Mouse (Mus musculus): ENCODE data around the gene Ncor2. TPM values are rescaled to one million over a fixed set of nuclear protein-coding genes. Genes with fewer than 3 reads are reported as not detected.
A peak's percentile ranks its signal among the peaks of the same experiment; 100 is the strongest.

Gene Ncor2
- 75.8 and 98.4 TPM in 2 replicates for polyA plus RNA-seq (2012; rRNA removed)

GRCm38 (mm10) chr5:125179007-125179734 lies at the start of gene Ncor2:
TSS of gene Ncor2 (minus strand) at chr5:125179219.
- H3K4me1 ChIP-seq (replicated peaks; ENCODE audit: control insufficient read depth, insufficient read depth, low read length): peaks cover 35% of the 10 kb centered on the region
- TF ChIP-seq POLR2A (IDR thresholded peaks at IDR 0.05; ENCODE audit: control insufficient read depth, extremely low read depth, insufficient read depth, low read length, poor library complexity) (peak; percentile 72), CTCF (IDR thresholded peaks at IDR 0.05; ENCODE audit: borderline replicate concordance, control insufficient read depth, extremely low read depth, insufficient read depth, low read length, poor library complexity) (no peak)
- WGBS: 2% methylated on average over 86 of the region's 87 CpGs
- 0 out of 2 replicates have a peak within 1 kb of the TSS, but pooled peaks have one; percentile 5 for H3K27ac ChIP-seq (ENCODE audit: control insufficient read depth, insufficient read depth, low read length)
- H3K27me3 ChIP-seq (ENCODE audit: control insufficient read depth, insufficient read depth, low read length): no peaks in the 10 kb centered on the region
- peak within 1 kb of the TSS; percentile 86 for H3K4me3 ChIP-seq (ENCODE audit: control insufficient read depth, insufficient read depth, low read length)
- H3K36me3 ChIP-seq (ENCODE audit: control insufficient read depth, insufficient read depth, low read length): no peaks in the 10 kb centered on the region
- peak; percentile 75 for DNase-seq

GRCm38 (mm10) chr5:125227699-125228098 lies 48.7 kb upstream of the Ncor2 start:
- H3K27me3 ChIP-seq (ENCODE audit: control insufficient read depth, insufficient read depth, low read length): no peaks in the 10 kb centered on the region
- no peak overlapping the region for H3K27ac ChIP-seq (ENCODE audit: control insufficient read depth, insufficient read depth, low read length)
- no peak for DNase-seq
- H3K36me3 ChIP-seq (ENCODE audit: control insufficient read depth, insufficient read depth, low read length): no peaks in the 10 kb centered on the region
- H3K4me1 ChIP-seq (replicated peaks; ENCODE audit: control insufficient read depth, insufficient read depth, low read length): no peaks in the 10 kb centered on the region
- WGBS: over 99% methylated on average over 4 of the region's 4 CpGs
- no peak for TF ChIP-seq CTCF (IDR thresholded peaks at IDR 0.05; ENCODE audit: borderline replicate concordance, control insufficient read depth, extremely low read depth, insufficient read depth, low read length, poor library complexity)
- no peak for TF ChIP-seq POLR2A (IDR thresholded peaks at IDR 0.05; ENCODE audit: control insufficient read depth, extremely low read depth, insufficient read depth, low read length, poor library complexity)
- no peak overlapping the region for H3K4me3 ChIP-seq (ENCODE audit: control insufficient read depth, insufficient read depth, low read length)

GRCm38 (mm10) chr5:125226229-125226634 lies 47.2 kb upstream of the Ncor2 start:
- no peak overlapping the region for H3K27ac ChIP-seq (ENCODE audit: control insufficient read depth, insufficient read depth, low read length)
- no peaks in the 10 kb centered on the region for H3K4me1 ChIP-seq (replicated peaks; ENCODE audit: control insufficient read depth, insufficient read depth, low read length)
- 53% methylated on average over 12 of the region's 12 CpGs for WGBS
- H3K36me3 ChIP-seq (ENCODE audit: control insufficient read depth, insufficient read depth, low read length): no peaks in the 10 kb centered on the region
- H3K27me3 ChIP-seq (ENCODE audit: control insufficient read depth, insufficient read depth, low read length): no peaks in the 10 kb centered on the region
- no peak for DNase-seq
- no peak overlapping the region for H3K4me3 ChIP-seq (ENCODE audit: control insufficient read depth, insufficient read depth, low read length)
- TF ChIP-seq POLR2A (IDR thresholded peaks at IDR 0.05; ENCODE audit: control insufficient read depth, extremely low read depth, insufficient read depth, low read length, poor library complexity) (no peak), CTCF (IDR thresholded peaks at IDR 0.05; ENCODE audit: borderline replicate concordance, control insufficient read depth, extremely low read depth, insufficient read depth, low read length, poor library complexity) (no peak)

- no peaks in the 10 kb centered on the region for H3K27me3 ChIP-seq (ENCODE audit: control insufficient read depth, insufficient read depth, low read length)
- 94% methylated on average over 3 of the region's 3 CpGs for WGBS
- no peak for DNase-seq
These were observed 45.9 kb upstream of the Ncor2 start for GRCm38 (mm10) chr5:125224925-125225324.

GRCm38 (mm10) chr5:125223961-125224360 lies 44.9 kb upstream of the Ncor2 start:
- H3K36me3 ChIP-seq (ENCODE audit: control insufficient read depth, insufficient read depth, low read length): no peaks in the 10 kb centered on the region
- H3K4me3 ChIP-seq (ENCODE audit: control insufficient read depth, insufficient read depth, low read length): no peak overlapping the region
- no peaks in the 10 kb centered on the region for H3K27me3 ChIP-seq (ENCODE audit: control insufficient read depth, insufficient read depth, low read length)
- no peaks in the 10 kb centered on the region for H3K4me1 ChIP-seq (replicated peaks; ENCODE audit: control insufficient read depth, insufficient read depth, low read length)
- DNase-seq: no peak
- H3K27ac ChIP-seq (ENCODE audit: control insufficient read depth, insufficient read depth, low read length): no peak overlapping the region
- no peak for TF ChIP-seq POLR2A (IDR thresholded peaks at IDR 0.05; ENCODE audit: control insufficient read depth, extremely low read depth, insufficient read depth, low read length, poor library complexity)
- no peak for TF ChIP-seq CTCF (IDR thresholded peaks at IDR 0.05; ENCODE audit: borderline replicate concordance, control insufficient read depth, extremely low read depth, insufficient read depth, low read length, poor library complexity)
- 78% methylated on average over 5 of the region's 5 CpGs for WGBS

More at GRCm38 (mm10) chr5:125224925-125225324, 45.9 kb upstream of the Ncor2 start:
- Histone ChIP-seq H3K36me3 (ENCODE audit: control insufficient read depth, insufficient read depth, low read length) (no peaks in the 10 kb centered on the region), H3K27ac (ENCODE audit: control insufficient read depth, insufficient read depth, low read length) (no peak overlapping the region), H3K4me1 (replicated peaks; ENCODE audit: control insufficient read depth, insufficient read depth, low read length) (no peaks in the 10 kb centered on the region), H3K4me3 (ENCODE audit: control insufficient read depth, insufficient read depth, low read length) (no peak overlapping the region)
- TF ChIP-seq CTCF (IDR thresholded peaks at IDR 0.05; ENCODE audit: borderline replicate concordance, control insufficient read depth, extremely low read depth, insufficient read depth, low read length, poor library complexity): no peak

GRCm38 (mm10) chr5:125222706-125223105 lies 43.7 kb upstream of the Ncor2 start:
- H3K4me3 ChIP-seq (ENCODE audit: control insufficient read depth, insufficient read depth, low read length): no peak overlapping the region
- H3K27me3 ChIP-seq (ENCODE audit: control insufficient read depth, insufficient read depth, low read length): no peaks in the 10 kb centered on the region
- WGBS: 63% methylated on average over 6 of the region's 6 CpGs
- no peaks in the 10 kb centered on the region for H3K4me1 ChIP-seq (replicated peaks; ENCODE audit: control insufficient read depth, insufficient read depth, low read length)
- DNase-seq: no peak
- no peak overlapping the region for H3K27ac ChIP-seq (ENCODE audit: control insufficient read depth, insufficient read depth, low read length)
- TF ChIP-seq CTCF (IDR thresholded peaks at IDR 0.05; ENCODE audit: borderline replicate concordance, control insufficient read depth, extremely low read depth, insufficient read depth, low read length, poor library complexity) (no peak), POLR2A (IDR thresholded peaks at IDR 0.05; ENCODE audit: control insufficient read depth, extremely low read depth, insufficient read depth, low read length, poor library complexity) (no peak)
- H3K36me3 ChIP-seq (ENCODE audit: control insufficient read depth, insufficient read depth, low read length): no peaks in the 10 kb centered on the region

All from thymus, adult 2 months (tissue).